Mouse (Mus musculus): Measurements from ENCODE around the gene Prkn.

DNA sequence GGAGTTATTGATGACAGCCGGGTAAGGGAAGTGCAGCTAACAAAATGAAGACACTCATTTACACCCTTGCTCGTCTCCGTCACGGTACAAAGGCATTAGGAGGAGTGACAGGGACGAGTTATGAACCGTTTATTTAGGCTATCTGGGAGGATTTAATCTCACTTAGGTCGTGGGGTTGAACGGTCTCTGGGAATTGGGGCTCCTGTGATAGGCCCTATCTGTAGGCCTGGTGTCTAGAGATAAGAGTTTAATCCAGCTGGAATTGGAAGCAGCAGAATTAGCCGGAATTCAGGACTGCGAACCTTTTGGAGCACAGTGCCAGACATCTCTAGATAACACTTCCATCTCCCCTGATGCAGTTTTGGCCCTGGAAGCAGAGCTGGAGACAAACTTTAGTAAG is 571.2 kb downstream of the Prkn start:
- TF ChIP-seq CTCF (IDR thresholded peaks at IDR 0.05; ENCODE audit: extremely low read depth, insufficient read depth, low read length) (no peak), POLR2A (IDR thresholded peaks at IDR 0.05; ENCODE audit: extremely low read depth, insufficient read depth, low read length) (no peak)
